Mouse (Mus musculus): Measurements from ENCODE around the gene Palm2.

GRCm38 (mm10) chr4:57534232-57534631 is 100.2 kb downstream of the Palm2 start:
- no peak for TF ChIP-seq POLR2A (IDR thresholded peaks at IDR 0.05; ENCODE audit: low read depth, low read length)
- no peak for TF ChIP-seq CTCF (IDR thresholded peaks at IDR 0.05; ENCODE audit: extremely low read depth, insufficient read depth, insufficient read length, insufficient replicate concordance)

Measured in spleen, adult 2 months (tissue).